In genomic region chr4:127167731-127168130, GRCm38 (mm10) we compare ENCODE assay signal across 8 mouse cellular contexts. TPM values are rescaled to one million over a fixed set of nuclear protein-coding genes. Genes with fewer than 3 reads are reported as not detected.
A peak's percentile ranks its signal among the peaks of the same experiment; 100 is the strongest.
DNase-seq lines count a peak whose midpoint lies in the region; ATAC-seq and TF ChIP-seq lines count a peak whose summit lies in the region.

No protein-coding gene starts in this region.

- no peak for TF ChIP-seq EP300 in heart, postnatal 0 days (IDR thresholded peaks at IDR 0.05; ENCODE audit: low read depth)

- ATAC-seq in heart, postnatal 0 days (ENCODE audit: insufficient read depth, low read depth) = no peak
- ATAC-seq in hindbrain, embryonic 12.5 days (ENCODE audit: low FRiP score) = no peak
- no peak; the same call in 1 of the 2 replicates for ATAC-seq in midbrain, embryonic 15.5 days (replicated peaks)
- ATAC-seq in megakaryocyte progenitor cell, adult 5-6 weeks (replicated peaks; ENCODE audit: poor library complexity) = no peak

- H3K36me3 ChIP-seq in heart, postnatal 0 days (replicated peaks; ENCODE audit: control insufficient read depth, insufficient read depth, low read length) = no peaks in the 10 kb centered on the region
- H3K36me3 ChIP-seq in embryonic facial prominence, embryonic 10.5 days (replicated peaks) = no peaks in the 10 kb centered on the region
- no peaks in the 10 kb centered on the region for H3K36me3 ChIP-seq in hindbrain, embryonic 12.5 days
- H3K36me3 ChIP-seq in midbrain, embryonic 15.5 days (replicated peaks) = no peaks in the 10 kb centered on the region

- peak overlapping the region; percentile 69 for H3K4me3 ChIP-seq in heart, postnatal 0 days (ENCODE audit: low read depth, low read length)
- H3K4me3 ChIP-seq in embryonic facial prominence, embryonic 10.5 days = peak overlapping the region; percentile 86
- H3K4me3 ChIP-seq in hindbrain, embryonic 12.5 days = peak overlapping the region; percentile 62
- H3K4me3 ChIP-seq in midbrain, embryonic 15.5 days = peak overlapping the region; percentile 96

- no peak for DNase-seq in heart, postnatal 0 days (ENCODE audit: low spot score)
- no peak for DNase-seq in heart, postnatal 4 days
- no peak for DNase-seq in embryonic facial prominence, embryonic 10.5 days (ENCODE audit: low spot score)
- DNase-seq in thymus, postnatal 25 days = no peak
- DNase-seq in layer of hippocampus, adult 9-11 months = no peak

- no peaks in the 10 kb centered on the region for H3K4me1 ChIP-seq in heart, postnatal 0 days (ENCODE audit: control insufficient read depth, insufficient read depth)
- peaks cover 22% of the 10 kb centered on the region for H3K4me1 ChIP-seq in embryonic facial prominence, embryonic 10.5 days
- peaks cover 32% of the 10 kb centered on the region for H3K4me1 ChIP-seq in hindbrain, embryonic 12.5 days
- peaks cover 43% of the 10 kb centered on the region for H3K4me1 ChIP-seq in midbrain, embryonic 15.5 days

- TF ChIP-seq CTCF in heart, postnatal 0 days (IDR thresholded peaks at IDR 0.05; ENCODE audit: low read depth) = no peak

- H3K4me2 ChIP-seq in heart, postnatal 0 days (ENCODE audit: low read depth, low read length) = peak overlapping the region; percentile 99
- peak overlapping the region; percentile 78 for H3K4me2 ChIP-seq in hindbrain, embryonic 12.5 days (replicated peaks)
- H3K4me2 ChIP-seq in midbrain, embryonic 15.5 days = peak overlapping the region; percentile 80

- WGBS in heart, postnatal 0 days = 14% methylated on average over 8 of the region's 8 CpGs
- 19% methylated on average over 8 of the region's 8 CpGs for WGBS in embryonic facial prominence, embryonic 10.5 days
- WGBS in hindbrain, embryonic 12.5 days = 15% methylated on average over 8 of the region's 8 CpGs
- WGBS in midbrain, embryonic 15.5 days = 18% methylated on average over 8 of the region's 8 CpGs

- no peaks in the 10 kb centered on the region for H3K9me3 ChIP-seq in heart, postnatal 0 days (replicated peaks; ENCODE audit: control insufficient read depth, low read length)
- no peaks in the 10 kb centered on the region for H3K9me3 ChIP-seq in embryonic facial prominence, embryonic 10.5 days
- H3K9me3 ChIP-seq in hindbrain, embryonic 12.5 days (replicated peaks) = no peaks in the 10 kb centered on the region
- no peaks in the 10 kb centered on the region for H3K9me3 ChIP-seq in midbrain, embryonic 15.5 days

- peaks cover 59% of the 10 kb centered on the region for H3K27me3 ChIP-seq in heart, postnatal 0 days (ENCODE audit: control insufficient read depth, insufficient read depth, low read length)
- peaks cover 62% of the 10 kb centered on the region for H3K27me3 ChIP-seq in embryonic facial prominence, embryonic 10.5 days (replicated peaks; ENCODE audit: low read depth, poor library complexity, severe bottlenecking)
- H3K27me3 ChIP-seq in hindbrain, embryonic 12.5 days = peaks cover 44% of the 10 kb centered on the region
- H3K27me3 ChIP-seq in midbrain, embryonic 15.5 days (replicated peaks) = 0 out of 2 replicates have a peak, but pooled peaks cover 2% of the 10 kb centered on the region

- H3K9ac ChIP-seq in heart, postnatal 0 days (replicated peaks; ENCODE audit: low read depth, low read length) = no peak overlapping the region
- peak overlapping the region; percentile 76 for H3K9ac ChIP-seq in hindbrain, embryonic 12.5 days
- H3K9ac ChIP-seq in midbrain, embryonic 15.5 days = peak overlapping the region; percentile 89

- H3K27ac ChIP-seq in heart, postnatal 0 days (ENCODE audit: low read depth) = no peak overlapping the region
- H3K27ac ChIP-seq in embryonic facial prominence, embryonic 10.5 days (replicated peaks) = no peak overlapping the region
- no peak overlapping the region for H3K27ac ChIP-seq in hindbrain, embryonic 12.5 days
- peak overlapping the region; percentile 84; the same call in 1 of the 2 replicates for H3K27ac ChIP-seq in midbrain, embryonic 15.5 days

RNA-seq across cellular contexts. Expression of gene Dlgap3, which starts 1.3 kb away (rescaled TPM):
- 0.15 and 0.57 TPM in 2 replicates for total RNA-seq in heart, postnatal 0 days (2014; rRNA removed; ENCODE audit: low replicate concordance)
- 0.12 and 0.15 TPM in 2 replicates for polyA plus RNA-seq in heart, postnatal 0 days (2015; fragmentation: Nextera tagmentation; extraction: Ambion mirVana)
- under 1 TPM; 0.65 to 0.98 TPM for total RNA-seq in heart, postnatal 4 days (2021)
- 0.83 and 0.98 TPM in 2 replicates for polyA plus RNA-seq in embryonic facial prominence, embryonic 10.5 days (2016; fragmentation: Nextera tagmentation; extraction: Ambion mirVana)
- polyA plus RNA-seq in hindbrain, embryonic 12.5 days (2016; fragmentation: Nextera tagmentation; extraction: Ambion mirVana) = 12.5 and 13.3 TPM in 2 replicates
- 23.0 and 24.7 TPM in 2 replicates for polyA plus RNA-seq in midbrain, embryonic 15.5 days (2015; fragmentation: Nextera tagmentation; extraction: Ambion mirVana)
- total RNA-seq in megakaryocyte progenitor cell, adult 5-6 weeks (2015) = not detected in 2 replicates
- total RNA-seq in megakaryocyte progenitor cell, adult 5-6 weeks (2017) = not detected in 2 replicates

RNA-seq across cellular contexts. Expression of gene Tmem35b, which starts 44.2 kb away (rescaled TPM):
- 1.8 and 8.2 TPM in 2 replicates for total RNA-seq in heart, postnatal 0 days (2014; rRNA removed; ENCODE audit: low replicate concordance)
- 9.1 and 10.2 TPM in 2 replicates for polyA plus RNA-seq in heart, postnatal 0 days (2015; fragmentation: Nextera tagmentation; extraction: Ambion mirVana)
- 1 to 10 TPM; 2.0 to 3.7 TPM for total RNA-seq in heart, postnatal 4 days (2021)
- 11.9 and 12.1 TPM in 2 replicates for polyA plus RNA-seq in embryonic facial prominence, embryonic 10.5 days (2016; fragmentation: Nextera tagmentation; extraction: Ambion mirVana)
- 19.8 and 20.0 TPM in 2 replicates for polyA plus RNA-seq in hindbrain, embryonic 12.5 days (2016; fragmentation: Nextera tagmentation; extraction: Ambion mirVana)
- polyA plus RNA-seq in midbrain, embryonic 15.5 days (2015; fragmentation: Nextera tagmentation; extraction: Ambion mirVana) = 17.2 and 18.3 TPM in 2 replicates
- total RNA-seq in megakaryocyte progenitor cell, adult 5-6 weeks (2015) = 15.2 and 17.8 TPM in 2 replicates
- 5.9 and 9.2 TPM in 2 replicates for total RNA-seq in megakaryocyte progenitor cell, adult 5-6 weeks (2017)
